Mouse (Mus musculus): Measurements from ENCODE around the gene Stap2.
A peak's percentile ranks its signal among the peaks of the same experiment; 100 is the strongest.

Stap2 gene

DNA sequence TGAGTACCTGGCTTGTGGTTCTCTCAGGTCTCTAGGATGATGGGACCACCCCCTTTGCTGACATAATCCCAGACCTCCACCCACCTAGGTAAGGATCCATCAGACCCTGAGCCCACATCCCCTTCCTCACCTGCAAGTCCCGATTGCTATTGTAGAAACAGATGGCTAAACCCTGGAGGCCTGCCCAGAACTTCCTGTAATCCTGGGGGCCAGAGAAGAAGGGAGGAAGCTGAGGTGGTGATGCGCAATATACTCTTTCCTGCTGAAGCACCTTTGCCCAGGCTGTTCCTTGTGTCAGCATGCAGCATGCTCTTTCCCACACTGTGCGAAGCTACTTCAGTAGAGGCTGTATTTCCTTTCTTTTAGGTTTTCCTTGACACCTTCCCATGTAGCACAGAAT, 2.4 kb downstream of the Stap2 start:
- DNase-seq: no peak

DNA sequence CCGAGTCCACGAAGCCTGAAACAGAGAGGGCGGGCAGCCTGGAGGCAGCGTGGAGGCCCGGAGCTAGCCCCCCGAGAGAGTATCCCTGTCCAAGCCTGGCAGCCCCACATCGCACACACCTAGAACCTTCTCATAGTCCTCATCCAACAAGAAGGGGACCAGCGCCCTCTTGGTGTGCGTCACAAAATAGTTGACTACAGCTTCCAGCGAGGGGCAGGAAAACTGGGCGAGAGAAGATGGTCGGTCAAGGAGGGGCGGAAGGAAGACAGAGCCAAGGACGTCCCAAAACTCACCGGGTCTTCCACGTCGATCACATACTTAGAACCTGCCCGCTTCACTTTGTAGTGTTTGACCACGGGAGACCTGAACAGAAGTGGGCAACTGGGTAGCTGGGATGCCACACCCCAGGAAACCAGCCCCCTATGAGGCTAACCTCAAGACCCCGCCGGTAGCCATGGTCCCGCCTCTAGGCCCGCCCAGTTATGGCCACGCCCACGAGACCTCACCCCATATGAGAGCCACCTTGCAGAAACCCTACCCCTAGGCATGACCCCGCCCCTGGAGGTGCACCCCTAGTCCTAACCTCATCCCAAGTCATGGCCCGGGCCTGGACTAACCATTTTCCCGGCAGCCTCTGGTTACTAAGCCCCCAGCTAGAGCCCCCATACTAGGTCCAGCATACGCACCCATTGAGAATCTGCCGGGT, 5.4 kb downstream of the Stap2 start:
- DNase-seq: no peak

DNA sequence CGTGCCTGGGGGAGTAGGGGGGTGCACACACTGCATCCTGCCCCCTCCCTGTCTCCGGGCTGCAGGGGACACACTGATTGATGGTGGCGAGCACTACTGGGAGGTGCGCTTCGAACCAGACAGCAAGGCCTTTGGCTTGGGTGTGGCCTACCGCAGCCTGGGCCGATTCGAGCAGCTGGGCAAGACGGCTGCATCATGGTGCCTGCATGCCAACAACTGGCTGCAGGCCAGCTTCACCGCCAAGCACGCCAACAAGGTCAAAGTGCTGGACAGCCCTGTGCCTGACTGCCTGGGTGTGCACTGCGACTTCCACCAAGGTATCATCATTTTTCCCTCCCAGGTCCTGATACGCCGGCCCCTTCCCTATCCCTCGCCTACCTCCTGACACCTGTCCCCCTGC, 9.4 kb downstream of the Stap2 start:
- DNase-seq: peak; percentile 70

DNA sequence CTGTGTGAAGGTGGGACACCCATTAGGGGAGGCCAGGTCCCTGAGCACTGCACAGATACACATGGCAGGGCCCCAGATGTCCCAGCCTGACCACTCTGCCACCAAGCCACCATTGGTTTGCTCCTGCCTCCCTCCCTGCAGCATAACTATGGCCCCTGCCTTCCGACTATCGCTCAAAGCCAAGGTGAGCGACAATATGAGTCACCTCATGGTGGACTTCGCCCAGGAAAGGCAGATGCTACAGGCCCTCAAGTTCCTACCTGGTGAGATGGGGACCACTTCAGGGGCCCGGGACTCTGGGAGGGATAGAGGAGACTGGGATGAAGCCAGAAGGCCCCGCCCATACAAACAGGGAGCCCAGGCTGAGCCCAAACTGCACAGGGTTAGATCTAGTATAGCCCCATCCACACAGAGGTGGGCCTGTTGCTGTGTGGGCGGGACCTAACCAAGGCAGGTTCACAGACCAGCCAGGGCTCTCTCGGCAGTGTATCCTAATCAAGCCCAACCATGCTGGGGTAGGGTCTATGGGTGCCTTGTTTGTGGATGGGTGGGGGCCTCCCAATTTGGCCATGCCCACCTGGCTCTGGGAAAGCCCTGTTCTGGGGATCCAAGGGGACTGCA, 15.0 kb downstream of the Stap2 start:
- DNase-seq: no peak

GRCm38 (mm10) chr17:55986030-55986961, 19.1 kb downstream of the Stap2 start, which contains the start of gene Fsd1:
Fsd1 (plus strand) TSS chr17:55986509.
- peak; percentile 61 for DNase-seq

DNA sequence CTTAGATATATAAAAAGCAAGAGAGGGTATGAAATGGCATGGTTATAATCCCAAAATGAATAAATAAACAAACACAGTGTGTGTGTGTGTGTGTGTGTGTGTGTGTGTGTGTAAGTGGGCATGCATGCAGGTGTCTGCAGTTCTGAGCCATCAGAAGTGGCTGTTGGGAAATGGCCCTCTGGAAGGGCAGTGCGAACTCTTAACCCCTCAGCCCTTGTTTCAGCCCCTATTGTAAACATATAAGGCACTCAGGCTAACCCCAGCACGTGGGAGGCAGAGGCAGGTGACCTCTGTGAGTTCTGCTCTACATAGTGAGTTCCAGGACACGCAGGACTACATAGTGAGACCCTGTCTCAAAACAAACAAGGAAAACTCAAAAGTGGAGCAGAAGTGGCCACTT, 28.1 kb downstream of the Stap2 start:
- no peak for DNase-seq

DNA sequence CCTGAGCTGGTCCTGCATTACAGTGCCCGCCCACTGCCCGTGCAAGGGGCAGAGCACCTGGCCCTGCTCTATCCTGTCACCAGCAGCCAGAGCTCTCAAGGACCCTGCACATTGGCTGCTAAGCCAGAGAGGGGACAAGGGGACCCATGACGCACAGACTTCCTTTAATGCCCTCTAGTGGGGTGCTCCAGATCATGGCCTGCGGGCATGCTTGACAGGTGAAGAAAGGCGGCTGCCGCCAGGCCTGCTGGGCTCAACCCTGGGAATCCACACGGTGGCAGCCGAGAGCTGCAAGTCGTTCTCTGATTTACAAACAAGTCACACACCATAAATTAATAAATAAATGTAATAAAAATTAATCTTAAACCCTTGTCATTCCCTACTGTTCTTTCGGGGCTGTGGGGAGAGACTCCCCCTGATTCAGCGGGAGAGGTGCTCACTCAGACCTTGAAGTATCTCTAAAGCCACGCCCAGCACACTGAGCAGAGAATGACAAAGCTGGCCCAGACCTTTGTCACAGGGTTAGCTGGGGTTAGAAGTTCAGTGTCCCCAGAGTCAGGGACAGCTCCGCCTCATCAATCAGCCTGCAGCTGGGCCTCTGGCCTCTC, 29.0 kb downstream of the Stap2 start:
- DNase-seq: peak; percentile 86

DNA sequence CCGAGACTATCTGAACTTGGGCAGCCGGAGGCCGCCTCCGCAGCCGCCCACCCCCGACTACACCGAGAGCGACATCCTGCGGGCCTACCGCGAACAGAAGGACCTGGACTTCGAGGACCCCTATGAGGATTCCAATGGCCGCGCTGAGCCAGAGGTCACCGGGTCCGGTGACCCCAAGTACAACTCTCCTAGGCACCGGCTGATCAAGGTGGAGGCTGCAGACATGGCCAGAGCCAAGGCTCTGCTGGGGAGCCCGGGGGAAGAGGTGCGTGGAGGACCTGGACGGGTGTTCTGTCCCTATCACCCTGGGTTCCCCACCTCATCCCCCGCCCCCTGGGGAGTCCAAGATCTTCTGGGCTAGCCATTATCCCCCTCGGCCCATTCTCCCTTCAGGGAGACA, 33.9 kb downstream of the Stap2 start:
- DNase-seq: no peak

DNA sequence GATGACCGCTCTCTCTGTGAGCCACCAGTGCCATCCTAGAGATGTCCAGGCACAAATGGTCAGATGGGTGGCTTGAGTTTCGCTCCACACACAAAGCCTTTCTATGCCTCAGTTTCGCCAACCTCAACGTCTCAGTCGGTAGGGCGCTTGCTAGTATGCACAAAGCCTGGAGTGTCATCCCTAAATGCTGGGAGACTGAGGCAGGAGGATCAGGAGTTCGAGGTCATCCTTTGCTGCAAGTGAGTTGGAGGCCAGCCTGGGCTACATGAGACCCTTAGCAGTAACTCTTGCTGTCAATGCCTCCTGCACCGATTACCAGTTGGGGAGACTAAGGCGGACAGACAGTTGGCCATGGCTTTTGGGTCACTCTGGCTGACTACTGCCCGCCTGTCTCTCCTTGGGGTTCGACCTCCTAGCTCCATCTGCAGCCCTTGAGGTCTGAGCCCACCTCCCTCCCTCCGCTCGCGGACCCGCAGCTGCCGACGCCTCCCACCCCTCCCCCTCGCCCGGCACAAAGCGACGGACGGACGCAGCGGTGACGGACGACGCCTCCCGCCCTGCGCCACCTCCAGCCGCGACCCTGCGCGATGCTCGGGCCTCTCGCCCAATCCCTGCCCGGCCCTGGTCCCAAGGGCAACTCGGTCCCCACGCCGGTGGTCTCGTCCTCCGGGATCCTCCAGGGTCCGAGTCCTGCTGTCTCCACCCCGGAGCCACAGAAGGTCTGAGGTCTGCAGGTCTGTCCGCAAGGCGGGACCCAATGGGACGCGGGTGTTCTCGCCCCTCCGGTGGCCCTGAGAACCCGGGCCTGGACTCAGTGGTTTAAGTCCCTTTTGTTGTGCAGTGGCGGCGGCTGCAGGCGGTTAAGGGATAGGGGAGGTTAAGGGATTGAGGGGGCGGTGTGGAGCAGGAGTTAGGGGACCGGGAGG, 35.2 kb downstream of the Stap2 start, which contains the start of gene Shd:
Gene Shd, plus strand, starts transcription at position 502 of the 926 bp plus-strand sequence.
- peak; percentile 64 for DNase-seq

DNA sequence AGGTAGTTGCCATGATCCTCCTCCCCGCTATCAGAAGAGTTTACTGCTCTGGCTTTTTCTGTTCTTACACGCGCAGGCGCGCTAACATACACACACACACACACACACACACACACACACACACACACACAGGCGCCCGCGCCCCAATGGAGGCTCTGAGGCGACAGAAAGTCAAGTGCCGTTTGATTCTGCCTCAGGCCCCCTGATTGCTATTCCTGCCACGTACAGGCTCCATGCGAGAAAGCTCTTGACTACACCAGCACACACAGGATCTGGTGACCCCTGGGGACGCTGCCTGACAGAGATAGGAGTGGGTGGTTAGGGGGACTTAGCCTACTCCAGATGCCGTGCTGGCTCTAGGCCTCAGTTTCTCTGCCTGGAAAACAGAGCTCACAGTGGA, 35.8 kb downstream of the Stap2 start:
- peak; percentile 73 for DNase-seq

GRCm38 (mm10) chr17:55968210-55968609, 37.2 kb downstream of the Stap2 start:
- peak; percentile 54 for DNase-seq

GRCm38 (mm10) chr17:55967186-55967585, 38.2 kb downstream of the Stap2 start:
- no peak for DNase-seq

DNA sequence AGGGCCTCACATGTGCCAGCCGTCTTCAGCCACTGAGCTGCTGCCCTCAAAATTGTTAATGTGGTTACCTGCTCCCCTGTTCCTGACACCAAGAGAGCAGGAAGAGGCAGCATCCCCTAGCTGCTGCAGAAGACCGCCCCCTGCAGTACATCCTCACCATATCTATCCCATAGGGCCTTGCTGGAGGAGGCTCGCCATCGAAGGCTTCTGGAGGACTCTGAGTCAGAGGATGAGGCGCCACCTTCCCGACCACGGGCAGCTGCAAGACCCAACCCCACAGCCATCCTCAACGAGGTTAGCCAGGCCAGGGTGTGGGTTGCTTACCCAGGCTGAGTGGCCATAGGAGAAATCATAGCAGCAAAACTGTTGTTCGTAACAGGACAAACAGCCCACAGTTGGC, 40.4 kb downstream of the Stap2 start:
- no peak for DNase-seq

GRCm38 (mm10) chr17:55964496-55964895, 40.9 kb downstream of the Stap2 start:
- no peak for DNase-seq

- no peak for DNase-seq
These were observed 42.2 kb downstream of the Stap2 start for GRCm38 (mm10) chr17:55963171-55963570.

- DNase-seq: no peak
These were observed 43.8 kb downstream of the Stap2 start for GRCm38 (mm10) chr17:55961631-55962030.

DNA sequence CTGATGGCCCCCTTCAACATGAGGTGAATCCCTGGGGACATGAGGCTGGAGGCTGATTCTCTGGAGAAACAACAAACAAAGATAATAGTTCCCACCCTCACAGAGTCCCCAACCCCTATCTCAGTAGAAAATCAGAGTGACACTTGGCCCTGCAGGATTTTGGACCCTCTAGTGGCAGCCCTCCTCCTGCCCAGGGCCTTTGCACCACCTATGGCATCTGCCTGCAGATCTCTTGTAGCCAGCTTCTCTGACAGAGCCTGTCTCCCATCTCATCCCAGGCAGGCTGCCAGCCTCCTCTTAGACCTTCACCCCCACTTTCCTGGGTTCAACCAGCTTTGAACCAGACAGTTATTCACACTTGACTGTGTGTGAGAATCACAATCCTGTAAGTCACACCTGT, 44.6 kb downstream of the Stap2 start:
- no peak for DNase-seq

GRCm38 (mm10) chr17:55959946-55960740, 45.2 kb downstream of the Stap2 start:
- no peak for DNase-seq

GRCm38 (mm10) chr17:55958918-55959728, 46.3 kb downstream of the Stap2 start, which contains the start of gene Yju2:
Yju2 (plus strand) TSS chr17:55959099.
- peak; percentile 95 for DNase-seq

- DNase-seq: no peak
These were observed 46.8 kb downstream of the Stap2 start for GRCm38 (mm10) chr17:55958584-55958886.

All from kidney, postnatal 14 days (tissue).